Mouse (Mus musculus): Measurements from ENCODE around the gene Ptk6. TPM values are rescaled to one million over a fixed set of nuclear protein-coding genes. Genes with fewer than 3 reads are reported as not detected.

The Ptk6 gene
- total and polyA plus RNA-seq, 3 experiments = not detected

- Histone ChIP-seq H3K27ac (ENCODE audit: control insufficient read depth, low read depth, low read length) (no peak overlapping the region), H3K4me3 (ENCODE audit: control insufficient read depth in 1 of 2, insufficient read depth in 1 of 2, low read depth in 2 of 2, low read length in 2 of 2) (no peak overlapping the region), H3K79me2 (ENCODE audit: control insufficient read depth, insufficient read depth, low read length, poor library complexity) (no peaks in the 10 kb centered on the region), H3K36me3 (ENCODE audit: control insufficient read depth in 1 of 2, insufficient read depth in 2 of 2, low read length in 2 of 2) (no peaks in the 10 kb centered on the region), H3K9ac (ENCODE audit: control insufficient read depth, low read depth, low read length, poor library complexity, severe bottlenecking) (no peak overlapping the region), H3K4me1 (ENCODE audit: control insufficient read depth in 1 of 2, insufficient read depth in 2 of 2, low read length in 2 of 2) (no peaks in the 10 kb centered on the region), H3K27me3 (ENCODE audit: control insufficient read depth in 1 of 2, insufficient read depth in 2 of 2, low read length in 2 of 2) (peaks cover 0 to 2% of the 10 kb centered on the region in 2 experiments; a peak in 1 of 4 replicates), H3K9me3 (replicated peaks; ENCODE audit: insufficient read depth, low read length) (no peaks in the 10 kb centered on the region)
- no peak for DNase-seq (ENCODE audit: low read depth, low spot score)
- TF ChIP-seq SIN3A (IDR thresholded peaks at IDR 0.05; ENCODE audit: low read length) (no peak), ZMIZ1 (IDR thresholded peaks at IDR 0.05; ENCODE audit: low read depth, low read length) (no peak), HCFC1 (IDR thresholded peaks at IDR 0.05; ENCODE audit: low read depth, low read length) (no peak), EP300 (IDR thresholded peaks at IDR 0.05; ENCODE audit: low read depth in 1 of 2, low read length in 2 of 2) (no peak), BHLHE40 (IDR thresholded peaks at IDR 0.05; ENCODE audit: borderline replicate concordance, low read depth, low read length) (no peak), TBP (IDR thresholded peaks at IDR 0.05; ENCODE audit: low read depth, low read length) (no peak), MYB (IDR thresholded peaks at IDR 0.05; ENCODE audit: low read depth, low read length) (no peak), ELF1 (IDR thresholded peaks at IDR 0.05; ENCODE audit: low read depth, low read length) (no peak), SMC3 (IDR thresholded peaks at IDR 0.05; ENCODE audit: low read depth, low read length) (no peak), MAX (IDR thresholded peaks at IDR 0.05; ENCODE audit: low read length) (no peak), CTCF (IDR thresholded peaks at IDR 0.05 in 2 of 3, conservative IDR thresholded peaks at IDR 0.05 in 1 of 3; ENCODE audit: control insufficient read depth in 1 of 3, insufficient read depth in 1 of 3, low read depth in 2 of 3, low read length in 3 of 3, poor library complexity in 1 of 3, severe bottlenecking in 1 of 3) (no peak), USF2 (IDR thresholded peaks at IDR 0.05; ENCODE audit: borderline replicate concordance in 1 of 2, insufficient read depth in 1 of 2, low read depth in 1 of 2, low read length in 2 of 2) (no peak), CHD1 (IDR thresholded peaks at IDR 0.05; ENCODE audit: low read depth, low read length) (no peak), USF1 (IDR thresholded peaks at IDR 0.05; ENCODE audit: low read depth, low read length) (no peak), ZKSCAN1 (IDR thresholded peaks at IDR 0.05; ENCODE audit: low read depth, low read length) (no peak), TCF12 (IDR thresholded peaks at IDR 0.05; ENCODE audit: low read depth, low read length) (no peak), GABPA (IDR thresholded peaks at IDR 0.05; ENCODE audit: low read depth, low read length) (no peak), ZC3H11A (IDR thresholded peaks at IDR 0.05; ENCODE audit: low read depth, low read length) (no peak), MYC (IDR thresholded peaks at IDR 0.05; ENCODE audit: low read depth, low read length) (no peak)
These were observed 45.4 kb downstream of the Ptk6 start for GRCm38 (mm10) chr2:181157180-181157579.

- TF ChIP-seq POLR2A (IDR thresholded peaks at IDR 0.05; ENCODE audit: control insufficient read depth in 1 of 2, insufficient read depth in 1 of 2, low read depth in 1 of 2, low read length in 2 of 2, poor library complexity in 1 of 2) (0 out of 4 replicates have a peak, but pooled peaks of 1 of the 2 experiments have one; percentile 20), MXI1 (IDR thresholded peaks at IDR 0.05; ENCODE audit: low read depth, low read length) (no peak)
- no peaks in the 10 kb centered on the region for H3K9me3 ChIP-seq (replicated peaks; ENCODE audit: insufficient read depth, low read length)
- DNase-seq (ENCODE audit: low read depth, low spot score) = no peak
- no peaks in the 10 kb centered on the region; a peak in 1 of 4 replicates for H3K27me3 ChIP-seq (ENCODE audit: control insufficient read depth in 1 of 2, insufficient read depth in 2 of 2, low read length in 2 of 2)
- no peak within 1 kb of the TSS for H3K4me3 ChIP-seq (ENCODE audit: control insufficient read depth in 1 of 2, insufficient read depth in 1 of 2, low read depth in 2 of 2, low read length in 2 of 2)
- H3K27ac ChIP-seq (ENCODE audit: control insufficient read depth, low read depth, low read length) = no peak within 1 kb of the TSS
- H3K36me3 ChIP-seq (ENCODE audit: control insufficient read depth in 1 of 2, insufficient read depth in 2 of 2, low read length in 2 of 2) = no peaks in the 10 kb centered on the region
- no peak within 1 kb of the TSS for H3K9ac ChIP-seq (ENCODE audit: control insufficient read depth, low read depth, low read length, poor library complexity, severe bottlenecking)
- no peaks in the 10 kb centered on the region for H3K4me1 ChIP-seq (ENCODE audit: control insufficient read depth in 1 of 2, insufficient read depth in 2 of 2, low read length in 2 of 2)
- H3K79me2 ChIP-seq (ENCODE audit: control insufficient read depth, insufficient read depth, low read length, poor library complexity) = no peaks in the 10 kb centered on the region
These were observed 46.1 kb downstream of the Ptk6 start, which contains the start of gene Eef1a2 for GRCm38 (mm10) chr2:181156248-181157121. Gene Eef1a2, minus strand, starts transcription at chr2:181157014.
